Mouse (Mus musculus) lung, adult 2 months (tissue): ENCODE results near the gene Lancl1.

Source experiments
- CTCF ChIP-seq: fragments of 200-500 bp; IDR thresholded peaks from 2 replicates; pipeline ENCODE4 v1.5.1; 2011; ENCODE audit warnings: mild to moderate bottlenecking, low read length, control low read depth; ENCODE audit not compliant: insufficient read depth
- POLR2A ChIP-seq: fragments of 200-500 bp; IDR thresholded peaks from 2 replicates; pipeline ENCODE4 v1.6.1; 2011; ENCODE audit warnings: low read depth, mild to moderate bottlenecking, control low read depth, low read length, borderline replicate concordance; ENCODE audit errors: extremely low read depth

- TF ChIP-seq CTCF (no peak), POLR2A (no peak)
These were observed 36.4 kb downstream of the Lancl1 start for GRCm38 (mm10) chr1:67002226-67002625.
